Mouse (Mus musculus) CH12F3 (cell line): ENCODE data around the gene Camk2g.
"Not testable (repeated sequence)": the region's sequence is repeated elsewhere in the genome, so short reads cannot be mapped to it uniquely, and the experiment has no call there.

ENCODE experiments used
- in situ Hi-C: fragments of 300-500 bp; cut with MboI; formaldehyde crosslinking; loops from 2 replicates; pipeline ENCODE4 v1.14.3; 2020; ENCODE audit warnings: low sequenced_read_pairs

Camk2g gene

GRCm38 (mm10) chr14:20707201-20708190 lies 86.4 kb downstream of the Camk2g start, which contains the start of gene Zswim8:
Zswim8 (plus strand) TSS chr14:20707552.
- in situ Hi-C loops, result no loop called here

GRCm38 (mm10) chr14:20703461-20703860 lies 90.4 kb downstream of the Camk2g start:
- in situ Hi-C loops, result not testable (repeated sequence)

- in situ Hi-C loops, result no loop called here
These were observed 91.0 kb downstream of the Camk2g start, which contains the start of gene Chchd1 for GRCm38 (mm10) chr14:20702741-20703381. Chchd1 (plus strand) TSS chr14:20703006.

GRCm38 (mm10) chr14:20702096-20702740 lies 91.7 kb downstream of the Camk2g start:
- in situ Hi-C loops, result no loop called here

- in situ Hi-C loops, result no loop called here
These were observed 92.3 kb downstream of the Camk2g start for GRCm38 (mm10) chr14:20701554-20701953.

GRCm38 (mm10) chr14:20700362-20700761 lies 93.5 kb downstream of the Camk2g start:
- in situ Hi-C loops, result no loop called here

GRCm38 (mm10) chr14:20698515-20698914 lies 95.4 kb downstream of the Camk2g start:
- in situ Hi-C loops, result no loop called here

- in situ Hi-C loops, result no loop called here
These were observed 96.9 kb downstream of the Camk2g start for GRCm38 (mm10) chr14:20696986-20697385.

GRCm38 (mm10) chr14:20695761-20696520 lies 97.9 kb downstream of the Camk2g start:
- in situ Hi-C loops, result no loop called here

- in situ Hi-C loops, result no loop called here
These were observed 98.8 kb downstream of the Camk2g start, which contains the start of gene Fut11 for GRCm38 (mm10) chr14:20694884-20695760. Fut11 (plus strand) TSS chr14:20694968.

- in situ Hi-C loops, result no loop called here
These were observed 99.6 kb downstream of the Camk2g start for GRCm38 (mm10) chr14:20694185-20694883.

- in situ Hi-C loops, result no loop called here
These were observed 100.2 kb downstream of the Camk2g start for GRCm38 (mm10) chr14:20693589-20694101.

- in situ Hi-C loops, result no loop called here
These were observed 102.1 kb downstream of the Camk2g start for GRCm38 (mm10) chr14:20691772-20692171.

GRCm38 (mm10) chr14:20689009-20689408 lies 104.9 kb downstream of the Camk2g start:
- in situ Hi-C loops, result no loop called here

GRCm38 (mm10) chr14:20686576-20686975 lies 107.3 kb downstream of the Camk2g start:
- in situ Hi-C loops, result no loop called here
